Mouse (Mus musculus) embryo, embryonic 10 days (tissue): ENCODE results near the gene Fgf2.

Source experiments
- DNase-seq: peaks from one replicate; pipeline ENCODE4 v3.0.0-alpha.2; 2015; ENCODE audit warnings: low spot score

Fgf2 gene

GRCm38 (mm10) chr3:37354737-37355136, 6.6 kb downstream of the Fgf2 start:
- no peak for DNase-seq

GRCm38 (mm10) chr3:37360729-37361128, 12.6 kb downstream of the Fgf2 start:
- no peak for DNase-seq

- no peak for DNase-seq
Observed at GRCm38 (mm10) chr3:37365144-37365543, 17.0 kb downstream of the Fgf2 start.

GRCm38 (mm10) chr3:37365976-37366375, 17.8 kb downstream of the Fgf2 start:
- DNase-seq = no peak

- no peak for DNase-seq
Observed at GRCm38 (mm10) chr3:37366381-37367053, 18.4 kb downstream of the Fgf2 start.

- DNase-seq = no peak
Observed at GRCm38 (mm10) chr3:37370407-37370806, 22.3 kb downstream of the Fgf2 start.

- no peak for DNase-seq
Observed at GRCm38 (mm10) chr3:37373712-37374111, 25.6 kb downstream of the Fgf2 start.

GRCm38 (mm10) chr3:37377926-37378325, 29.8 kb downstream of the Fgf2 start:
- no peak for DNase-seq

- no peak for DNase-seq
Observed at GRCm38 (mm10) chr3:37378412-37378811, 30.3 kb downstream of the Fgf2 start.

- no peak for DNase-seq
Observed at GRCm38 (mm10) chr3:37379201-37379600, 31.1 kb downstream of the Fgf2 start.

GRCm38 (mm10) chr3:37379930-37380881, 32.1 kb downstream of the Fgf2 start:
- no peak for DNase-seq

- no peak for DNase-seq
Observed at GRCm38 (mm10) chr3:37381457-37381856, 33.3 kb downstream of the Fgf2 start.

GRCm38 (mm10) chr3:37383096-37383765, 35.1 kb downstream of the Fgf2 start:
- DNase-seq = no peak

- DNase-seq = no peak
Observed at GRCm38 (mm10) chr3:37387310-37387709, 39.2 kb downstream of the Fgf2 start.

- no peak for DNase-seq
Observed at GRCm38 (mm10) chr3:37396930-37397608, 48.9 kb downstream of the Fgf2 start.

- DNase-seq = no peak
Observed at GRCm38 (mm10) chr3:37397646-37398045, 49.5 kb downstream of the Fgf2 start.

GRCm38 (mm10) chr3:37398661-37399395, 50.7 kb downstream of the Fgf2 start:
- no peak for DNase-seq

GRCm38 (mm10) chr3:37401729-37402610, 53.8 kb downstream of the Fgf2 start:
- DNase-seq = no peak

- DNase-seq = no peak
Observed at GRCm38 (mm10) chr3:37407598-37407997, 59.5 kb downstream of the Fgf2 start.

GRCm38 (mm10) chr3:37413446-37413845, 65.3 kb downstream of the Fgf2 start:
- DNase-seq = no peak
